Mouse (Mus musculus): ENCODE measurements around the gene Gmnn. TPM values are rescaled to one million over a fixed set of nuclear protein-coding genes. Genes with fewer than 3 reads are reported as not detected.

Gmnn gene
- total and polyA plus RNA-seq, 3 experiments = 127 to 155 (median 129) TPM

DNA sequence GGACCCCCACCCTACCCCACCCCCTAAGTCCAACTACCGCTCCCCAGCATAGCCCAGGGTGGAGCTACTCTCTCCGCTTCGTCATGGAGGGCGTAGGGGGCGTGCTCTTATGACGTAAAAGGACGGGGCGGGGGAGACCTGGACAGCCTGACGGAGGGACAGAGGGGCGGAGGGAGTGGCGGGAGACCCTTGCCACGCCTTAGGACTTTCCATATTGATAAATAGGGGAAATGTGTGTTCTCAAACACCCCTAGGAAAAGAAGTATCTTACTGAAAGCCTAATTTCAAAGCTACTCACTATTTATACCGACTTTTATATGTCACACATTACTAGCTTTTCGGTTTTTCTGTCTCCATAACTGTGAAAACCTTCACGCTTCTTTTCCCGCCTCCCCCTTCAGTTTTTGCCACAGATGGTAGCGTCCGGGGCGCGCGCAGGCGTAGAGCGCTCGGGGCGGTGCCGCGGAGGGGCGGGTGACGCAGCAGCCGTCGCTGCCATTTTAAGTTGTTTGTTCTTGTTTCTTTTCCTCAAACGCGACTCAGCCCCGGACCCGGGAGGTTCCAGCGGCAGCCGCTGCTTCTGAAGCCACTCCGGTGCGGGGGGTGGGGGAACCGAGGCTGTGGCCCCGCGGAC, 39.1 kb upstream of the Gmnn start (continued):
- peak; percentile 30; the same call in 1 of the 2 replicates for TF ChIP-seq GABPA (IDR thresholded peaks at IDR 0.05; ENCODE audit: low read depth, low read length)
- TF ChIP-seq CTCF (IDR thresholded peaks at IDR 0.05 in 2 of 3, conservative IDR thresholded peaks at IDR 0.05 in 1 of 3; ENCODE audit: control insufficient read depth in 1 of 3, insufficient read depth in 1 of 3, low read depth in 2 of 3, low read length in 3 of 3, poor library complexity in 1 of 3, severe bottlenecking in 1 of 3) = no peak
- no peak; the same call in 1 of the 2 replicates for TF ChIP-seq KAT2A (conservative IDR thresholded peaks at IDR 0.05; ENCODE audit: low read depth, low read length)

DNA sequence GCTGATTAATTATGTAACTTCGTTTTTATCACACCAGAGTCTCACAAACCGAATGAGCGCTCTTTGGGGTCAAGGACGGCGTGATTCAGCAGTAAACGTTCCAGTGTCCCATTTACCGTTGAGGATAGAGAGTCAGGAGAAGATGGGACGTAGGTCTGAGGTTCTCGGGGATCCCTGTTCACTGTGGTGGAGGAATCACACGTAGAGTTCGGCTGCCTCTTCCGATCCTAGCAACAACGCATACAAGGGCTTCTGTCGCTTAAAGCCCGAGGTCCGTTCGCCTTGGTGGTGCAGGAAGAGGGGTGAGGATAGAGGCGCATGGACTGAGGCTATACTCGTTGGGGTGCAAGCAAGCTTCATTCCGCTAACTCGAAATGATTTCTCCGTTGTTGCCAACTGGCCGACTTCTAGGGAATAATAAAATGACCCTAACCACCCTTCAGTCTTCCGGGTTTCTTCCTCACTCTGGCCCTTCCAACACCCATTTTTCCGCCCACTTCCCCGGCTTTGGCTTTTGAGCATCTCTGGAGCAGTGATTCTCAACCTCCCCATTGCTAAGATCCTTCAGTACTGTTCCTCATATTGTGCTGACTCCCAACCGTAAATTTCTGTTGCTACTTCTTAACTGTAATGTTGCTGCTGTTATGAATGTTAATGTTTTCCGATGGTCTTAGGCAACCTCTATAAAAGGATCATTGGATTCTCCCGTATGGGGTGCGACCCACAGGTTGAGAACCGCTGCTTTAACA, 38.4 kb upstream of the Gmnn start:
- H3K36me3 ChIP-seq (ENCODE audit: control insufficient read depth in 1 of 2, insufficient read depth in 2 of 2, low read length in 2 of 2) = peaks cover 6 to 15% of the 10 kb centered on the region in 2 experiments
- H3K4me1 ChIP-seq (ENCODE audit: control insufficient read depth in 1 of 2, insufficient read depth in 2 of 2, low read length in 2 of 2) = peaks cover 6 to 7% of the 10 kb centered on the region in 2 experiments
- no peaks in the 10 kb centered on the region for H3K27me3 ChIP-seq (ENCODE audit: control insufficient read depth in 1 of 2, insufficient read depth in 2 of 2, low read length in 2 of 2)
- DNase-seq (ENCODE audit: low read depth, low spot score) = peak; percentile 68
- H3K9ac ChIP-seq (ENCODE audit: control insufficient read depth, low read depth, low read length, poor library complexity, severe bottlenecking) = peak overlapping the region; percentile 84
- peak overlapping the region; percentile 87 to 94 for H3K4me3 ChIP-seq (ENCODE audit: control insufficient read depth in 1 of 2, insufficient read depth in 1 of 2, low read depth in 2 of 2, low read length in 2 of 2)
- TF ChIP-seq CHD2 (IDR thresholded peaks at IDR 0.05; ENCODE audit: low read length) = no peak
- TF ChIP-seq UBTF (IDR thresholded peaks at IDR 0.05; ENCODE audit: borderline replicate concordance, insufficient read depth, low read depth, low read length) = no peak
- peak; percentile 45 for TF ChIP-seq MXI1 (IDR thresholded peaks at IDR 0.05; ENCODE audit: low read depth, low read length)
- 0 out of 2 replicates have a peak, but pooled peaks have one; percentile 24 for TF ChIP-seq MYC (IDR thresholded peaks at IDR 0.05; ENCODE audit: low read depth, low read length)
- peak; percentile 44 for TF ChIP-seq RCOR1 (IDR thresholded peaks at IDR 0.05; ENCODE audit: low read depth, low read length)
- no peak for TF ChIP-seq ZKSCAN1 (IDR thresholded peaks at IDR 0.05; ENCODE audit: low read depth, low read length)
- TF ChIP-seq USF1 (IDR thresholded peaks at IDR 0.05; ENCODE audit: low read depth, low read length) = no peak
- peak in 1 of 2 experiments; percentile 33; a peak in 1 of 4 replicates for TF ChIP-seq EP300 (IDR thresholded peaks at IDR 0.05; ENCODE audit: low read depth in 1 of 2, low read length in 2 of 2)
- TF ChIP-seq POLR2AphosphoS5 (IDR thresholded peaks at IDR 0.05; ENCODE audit: borderline replicate concordance, low read depth, low read length) = no peak
- no peak for TF ChIP-seq POLR2AphosphoS2 (IDR thresholded peaks at IDR 0.05; ENCODE audit: low read length)
- no peak for TF ChIP-seq ZNF384 (IDR thresholded peaks at IDR 0.05; ENCODE audit: low read depth, low read length)
- TF ChIP-seq NRF1 (IDR thresholded peaks at IDR 0.05; ENCODE audit: insufficient read depth, low read depth, low read length, poor library complexity, severe bottlenecking) = no peak
- TF ChIP-seq TBP (IDR thresholded peaks at IDR 0.05; ENCODE audit: low read depth, low read length) = peak; percentile 25; the same call in 1 of the 2 replicates
- TF ChIP-seq ZC3H11A (IDR thresholded peaks at IDR 0.05; ENCODE audit: low read depth, low read length) = no peak
- no peak for TF ChIP-seq MEF2A (IDR thresholded peaks at IDR 0.05; ENCODE audit: extremely low read depth, insufficient replicate concordance, low read depth, low read length, poor library complexity, severe bottlenecking)
- TF ChIP-seq MAX (IDR thresholded peaks at IDR 0.05; ENCODE audit: low read length) = 0 out of 2 replicates have a peak, but pooled peaks have one; percentile 22
- TF ChIP-seq NELFE (IDR thresholded peaks at IDR 0.05; ENCODE audit: low read depth, low read length) = peak; percentile 25
- 0 out of 2 replicates have a peak, but pooled peaks have one; percentile 16 for TF ChIP-seq ETS1 (IDR thresholded peaks at IDR 0.05; ENCODE audit: low read depth, low read length)
- no peak for TF ChIP-seq CTCF (IDR thresholded peaks at IDR 0.05 in 2 of 3, conservative IDR thresholded peaks at IDR 0.05 in 1 of 3; ENCODE audit: control insufficient read depth in 1 of 3, insufficient read depth in 1 of 3, low read depth in 2 of 3, low read length in 3 of 3, poor library complexity in 1 of 3, severe bottlenecking in 1 of 3)
- peak; percentile 1; the same call in 1 of the 2 replicates for TF ChIP-seq SIN3A (IDR thresholded peaks at IDR 0.05; ENCODE audit: low read length)
- peak; percentile 59; the same call in 1 of the 2 replicates for TF ChIP-seq ZMIZ1 (IDR thresholded peaks at IDR 0.05; ENCODE audit: low read depth, low read length)
- peaks cover 36% of the 10 kb centered on the region for H3K79me2 ChIP-seq (ENCODE audit: control insufficient read depth, insufficient read depth, low read length, poor library complexity)
- peak overlapping the region; percentile 90 for H3K27ac ChIP-seq (ENCODE audit: control insufficient read depth, low read depth, low read length)
- H3K9me3 ChIP-seq (replicated peaks; ENCODE audit: insufficient read depth, low read length) = no peaks in the 10 kb centered on the region
